Mouse (Mus musculus) kidney, adult 11 months (tissue): ENCODE data around the gene Med11.
"Not testable (repeated sequence)": the region's sequence is repeated elsewhere in the genome, so short reads cannot be mapped to it uniquely, and the experiment has no call there.

Experiments
- DNase-seq: peaks from one replicate; pipeline ENCODE4 v3.0.0; 2022

The Med11 gene

GRCm38 (mm10) chr11:70450926-70451325 is 793 bp upstream of the Med11 start:
- DNase-seq: no peak

DNA sequence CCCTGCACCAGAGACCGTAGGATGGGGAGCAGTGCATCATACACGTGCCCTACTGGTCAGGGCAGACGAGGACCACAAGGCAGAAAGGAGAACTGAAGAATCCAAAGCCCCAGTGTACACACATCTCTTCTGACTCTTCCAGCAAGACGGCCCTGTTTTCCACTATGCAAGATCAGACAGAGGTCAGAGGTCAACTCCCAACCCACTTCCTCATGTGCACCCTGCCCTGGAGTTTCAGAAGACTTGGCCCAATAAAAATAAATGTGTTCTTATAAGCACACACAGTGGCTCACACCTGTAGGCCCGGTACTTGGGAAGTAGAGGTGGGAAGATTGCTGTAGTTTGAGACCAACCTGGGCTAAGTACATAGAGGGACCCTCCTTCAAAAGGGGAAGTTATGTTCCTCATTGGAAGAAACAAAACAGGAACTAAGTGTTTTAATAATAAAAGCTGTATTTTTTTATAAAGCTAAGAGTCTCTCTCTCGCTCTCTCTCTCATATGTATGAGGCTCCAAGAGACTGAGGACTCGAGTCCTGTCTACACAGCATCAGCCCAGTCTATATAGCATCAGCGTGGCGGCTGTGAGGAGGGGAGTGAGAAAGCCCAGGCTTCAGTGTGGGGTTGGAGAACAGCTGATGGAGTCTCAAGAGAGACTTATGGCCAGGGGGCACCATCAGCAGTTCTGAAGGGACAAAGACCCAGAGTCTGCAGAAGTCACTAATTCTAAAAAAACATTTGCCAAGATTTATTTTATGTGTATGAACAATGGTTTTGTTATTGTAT is 1.7 kb downstream of the Med11 start:
- DNase-seq: peak; percentile 40

DNA sequence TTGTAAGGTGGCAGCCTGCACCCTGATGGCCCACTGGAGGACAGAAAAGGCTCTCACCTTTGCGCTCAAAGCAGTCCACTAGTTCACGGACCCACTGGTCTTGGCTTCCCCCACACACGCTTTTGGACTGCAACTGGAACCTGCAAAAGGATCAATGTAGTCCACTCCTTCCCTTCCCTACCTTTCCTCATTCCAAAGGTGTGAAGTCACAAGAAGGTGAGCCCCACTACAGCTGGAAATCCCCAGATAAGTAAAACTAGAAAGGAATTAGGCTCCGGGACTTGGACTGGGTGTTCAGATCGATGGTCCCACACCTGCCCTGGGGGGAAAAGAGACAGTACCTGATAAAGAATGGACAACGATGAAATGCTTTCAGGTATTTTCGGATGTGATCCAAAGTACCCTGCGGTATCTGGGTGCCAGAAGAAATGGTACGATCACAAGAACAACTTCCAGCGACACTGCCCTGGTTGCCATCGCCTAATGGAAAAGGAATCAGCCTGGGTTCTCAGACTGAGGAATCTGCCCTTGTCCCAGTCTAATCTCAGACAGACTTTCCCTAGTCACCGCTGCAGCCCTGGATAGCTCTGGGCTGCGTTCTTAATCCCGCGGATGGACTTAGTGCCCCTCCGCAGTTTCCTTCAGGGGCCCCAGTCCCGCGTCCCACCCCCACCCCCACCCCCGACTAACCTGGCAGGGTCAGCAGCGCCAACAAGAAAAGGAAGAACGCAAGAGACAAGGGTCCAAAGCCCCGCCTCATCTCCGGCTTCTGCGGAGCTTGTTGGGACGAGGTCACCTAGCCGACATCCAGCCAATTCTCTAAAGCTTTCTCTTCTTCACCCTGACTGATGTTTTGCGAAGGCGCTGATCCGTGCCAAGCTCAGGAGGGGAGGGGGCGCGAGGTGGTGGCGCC is 7.2 kb downstream of the Med11 start, which contains the start of gene Zmynd15:
TSS of gene Zmynd15 (plus strand) at position 746 of the 913 bp plus-strand sequence.
- no peak for DNase-seq

- peak; percentile 63 for DNase-seq
Measured at GRCm38 (mm10) chr11:70459601-70460101, 7.9 kb downstream of the Med11 start, which contains the start of gene Cxcl16. Gene Cxcl16, minus strand, starts transcription at chr11:70459984.

- DNase-seq: no peak
Measured at GRCm38 (mm10) chr11:70463970-70464369, 12.3 kb downstream of the Med11 start.

GRCm38 (mm10) chr11:70465211-70465610 is 13.5 kb downstream of the Med11 start:
- DNase-seq: no peak

GRCm38 (mm10) chr11:70465824-70466223 is 14.1 kb downstream of the Med11 start:
- no peak for DNase-seq

- no peak for DNase-seq
Measured at GRCm38 (mm10) chr11:70467902-70468619, 16.3 kb downstream of the Med11 start.

- DNase-seq: no peak
Measured at GRCm38 (mm10) chr11:70469764-70470163, 18.0 kb downstream of the Med11 start.

DNA sequence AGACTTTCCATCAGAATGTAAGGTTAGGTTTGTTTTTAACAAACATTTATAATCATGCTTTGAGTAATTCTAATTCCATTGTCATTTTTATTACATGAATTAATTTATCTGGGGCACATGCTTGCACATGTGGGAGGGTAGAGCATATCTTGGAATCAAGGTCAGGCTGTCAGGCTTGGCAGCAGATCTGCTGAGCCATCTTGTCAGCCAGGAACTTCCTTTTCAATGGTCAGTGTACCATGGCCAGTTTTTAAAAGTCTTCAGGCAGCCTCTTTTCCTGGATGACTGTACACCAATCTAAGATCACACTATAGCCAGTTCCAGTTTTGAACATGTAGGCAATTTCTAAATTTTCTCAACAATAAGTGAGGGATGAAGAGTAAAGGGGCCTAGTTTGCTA is 21.0 kb downstream of the Med11 start:
- peak; percentile 75 for DNase-seq

DNA sequence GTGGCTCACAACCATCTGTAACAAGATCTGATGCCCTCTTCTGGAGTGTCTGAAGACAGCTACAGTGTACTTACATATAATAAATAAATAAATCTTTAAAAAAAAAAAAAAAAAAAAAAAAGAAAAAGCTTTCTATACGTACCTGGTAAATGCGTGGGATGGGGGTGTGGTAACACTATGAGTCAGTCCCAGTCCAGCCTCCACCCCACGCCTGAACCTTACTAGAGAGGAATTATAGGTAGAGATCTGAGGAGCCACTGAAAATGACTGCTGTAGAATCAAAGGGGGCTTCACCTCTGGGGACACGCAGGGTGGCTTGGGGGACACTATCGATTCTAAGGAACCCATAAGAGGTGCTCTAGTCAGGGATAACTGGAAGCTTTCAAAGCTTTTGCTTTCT is 21.6 kb downstream of the Med11 start:
- not testable (repeated sequence) for DNase-seq

DNA sequence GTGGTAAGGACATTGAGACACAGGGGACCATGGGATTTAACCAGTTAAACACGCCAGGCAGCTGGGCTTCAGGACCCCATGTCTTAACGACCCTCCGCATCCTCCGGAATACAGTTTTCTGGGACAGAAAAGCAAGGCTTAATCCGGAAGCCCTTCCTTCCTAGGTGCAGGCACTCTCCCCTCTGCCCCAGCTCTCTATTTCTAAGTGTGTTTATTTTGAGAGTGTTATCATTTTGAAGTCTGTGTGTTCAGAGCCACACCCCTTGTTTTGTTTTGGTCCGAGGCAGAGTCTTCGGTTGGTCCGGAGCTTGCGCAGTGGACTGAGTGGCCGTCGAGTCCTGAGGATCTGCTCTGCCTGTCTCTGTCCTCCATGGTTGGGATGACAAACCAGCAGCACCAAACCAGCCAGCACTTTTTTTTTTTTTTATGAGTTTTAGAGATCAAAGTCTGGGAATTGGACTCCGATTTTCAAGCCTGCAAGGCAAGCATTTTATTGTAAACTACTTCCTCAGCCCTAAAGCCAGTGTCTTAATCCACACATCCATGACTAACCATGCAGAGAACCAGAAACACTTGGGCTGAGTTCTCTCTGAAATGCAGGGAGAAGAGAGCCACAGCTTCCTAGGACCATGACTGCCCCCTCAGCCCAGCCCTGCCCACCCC is 23.3 kb downstream of the Med11 start:
- peak; percentile 71 for DNase-seq

GRCm38 (mm10) chr11:70485498-70485897 is 33.8 kb downstream of the Med11 start:
- DNase-seq: no peak

- no peak for DNase-seq
Measured at GRCm38 (mm10) chr11:70487816-70488215, 36.1 kb downstream of the Med11 start.

DNA sequence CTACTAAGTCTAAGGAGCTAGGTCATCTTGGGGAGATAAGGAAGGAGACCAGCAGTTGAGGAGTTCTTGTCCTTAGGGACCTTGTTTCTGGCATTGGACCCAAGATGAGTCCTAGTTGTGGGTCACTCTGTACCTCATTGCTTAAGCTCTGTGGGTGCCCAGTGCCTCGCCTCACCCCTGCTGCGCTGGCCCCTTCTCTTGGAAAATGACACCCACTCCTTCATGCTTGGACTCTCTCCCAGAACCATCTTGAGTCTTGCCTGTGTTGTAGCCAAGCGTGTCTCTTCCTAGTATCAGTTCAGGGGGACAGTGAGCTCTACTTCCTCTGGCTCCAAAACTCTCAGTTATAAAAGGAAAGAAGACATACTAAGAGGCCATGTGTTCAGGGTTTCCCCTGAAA is 37.4 kb downstream of the Med11 start:
- DNase-seq: no peak

GRCm38 (mm10) chr11:70489684-70490083 is 38.0 kb downstream of the Med11 start:
- no peak for DNase-seq

- peak; percentile 58 for DNase-seq
Measured at GRCm38 (mm10) chr11:70499566-70500475, 48.1 kb downstream of the Med11 start.

DNA sequence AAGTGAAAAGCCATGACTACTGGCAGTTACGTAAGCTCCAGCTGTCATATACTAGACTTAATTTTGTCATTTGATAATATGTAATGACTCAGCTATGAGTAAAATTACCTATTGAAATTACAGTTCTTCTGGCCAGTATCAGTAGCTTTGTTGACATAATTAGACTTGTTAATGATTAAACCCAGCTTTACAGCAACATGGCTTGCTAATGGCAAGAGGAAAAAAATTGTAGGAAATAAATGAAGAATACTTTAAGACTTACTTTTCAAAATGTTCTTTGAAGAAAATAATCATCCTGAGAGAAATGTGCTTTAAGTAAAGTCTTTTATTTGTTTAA is 48.7 kb downstream of the Med11 start:
- DNase-seq: no peak

DNA sequence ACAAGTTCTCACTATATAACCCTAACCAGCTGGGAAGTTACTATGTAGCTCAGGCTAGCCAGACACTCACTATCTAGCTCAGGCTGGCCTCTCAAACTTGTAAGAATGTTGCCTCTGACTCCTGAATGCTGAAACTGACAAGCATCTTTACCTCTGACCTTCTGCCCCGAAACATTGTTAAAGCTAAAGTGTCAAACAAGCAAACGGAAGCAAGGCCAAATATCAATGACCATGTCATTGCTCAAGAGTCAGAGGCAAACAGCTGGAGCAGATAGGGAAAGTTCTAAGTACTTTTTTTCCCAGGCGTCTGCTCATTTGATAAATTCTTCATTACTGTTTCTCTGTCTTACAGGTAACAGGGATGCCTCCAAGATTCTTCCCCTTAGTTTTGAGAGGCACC is 50.3 kb downstream of the Med11 start:
- no peak for DNase-seq
